Mouse (Mus musculus): Measurements from ENCODE around the gene Olfr223. TPM values are rescaled to one million over a fixed set of nuclear protein-coding genes. Genes with fewer than 3 reads are reported as not detected.

The Olfr223 gene
- polyA plus RNA-seq (2012; rRNA removed), result not detected in 2 replicates
- not detected in 2 replicates for polyA plus RNA-seq (2014; fragmentation: Nextera tagmentation; extraction: Ambion mirVana)

- Histone ChIP-seq H3K9me3 (ENCODE audit: control insufficient read depth, low read length) (no peaks in the 10 kb centered on the region), H3K36me3 (ENCODE audit: control insufficient read depth, insufficient read depth, low read length) (no peaks in the 10 kb centered on the region), H3K27ac (replicated peaks; ENCODE audit: low read depth, low read length) (no peak within 1 kb of the TSS), H3K9ac (ENCODE audit: low read depth, low read length, severe bottlenecking) (no peak within 1 kb of the TSS), H3K4me2 (replicated peaks; ENCODE audit: low read depth, low read length, severe bottlenecking) (no peak within 1 kb of the TSS), H3K4me1 (ENCODE audit: control insufficient read depth, insufficient read depth, low read length) (no peaks in the 10 kb centered on the region), H3K27me3 (ENCODE audit: control insufficient read depth, insufficient read depth, low read length) (no peaks in the 10 kb centered on the region), H3K4me3 (replicated peaks; ENCODE audit: low read length) (no peak within 1 kb of the TSS)
- TF ChIP-seq POLR2A (IDR thresholded peaks at IDR 0.05; ENCODE audit: borderline replicate concordance, extremely low read depth, insufficient read depth, insufficient read length), result no peak
- DNase-seq (ENCODE audit: low spot score) (no peak), ATAC-seq (ENCODE audit: low FRiP score, low read depth) (no peak)
- WGBS, result 82% methylated on average over 6 of the region's 6 CpGs
These were observed at the start of gene Olfr223 for GRCm38 (mm10) chr11:59593189-59593588. Gene Olfr223, minus strand, starts transcription at chr11:59593289.

GRCm38 (mm10) chr11:59642420-59642819, 49.3 kb upstream of the Olfr223 start:
- WGBS, result 83% methylated on average over 8 of the region's 8 CpGs
- H3K4me1 ChIP-seq (ENCODE audit: control insufficient read depth, insufficient read depth, low read length), result peaks cover 4% of the 10 kb centered on the region; the same call in 1 of the 2 replicates
- no peak for DNase-seq (ENCODE audit: low spot score)
- no peaks in the 10 kb centered on the region for H3K36me3 ChIP-seq (ENCODE audit: control insufficient read depth, insufficient read depth, low read length)
- H3K9me3 ChIP-seq (ENCODE audit: control insufficient read depth, low read length), result no peaks in the 10 kb centered on the region
- H3K27me3 ChIP-seq (ENCODE audit: control insufficient read depth, insufficient read depth, low read length), result no peaks in the 10 kb centered on the region
- H3K27ac ChIP-seq (replicated peaks; ENCODE audit: low read depth, low read length), result no peak overlapping the region
- no peak overlapping the region for H3K9ac ChIP-seq (ENCODE audit: low read depth, low read length, severe bottlenecking)
- H3K4me2 ChIP-seq (replicated peaks; ENCODE audit: low read depth, low read length, severe bottlenecking), result no peak overlapping the region
- no peak for ATAC-seq (ENCODE audit: low FRiP score, low read depth)
- no peak for TF ChIP-seq POLR2A (IDR thresholded peaks at IDR 0.05; ENCODE audit: borderline replicate concordance, extremely low read depth, insufficient read depth, insufficient read length)
- H3K4me3 ChIP-seq (replicated peaks; ENCODE audit: low read length), result no peak overlapping the region

GRCm38 (mm10) chr11:59641227-59641626, 48.1 kb upstream of the Olfr223 start:
- H3K27ac ChIP-seq (replicated peaks; ENCODE audit: low read depth, low read length), result no peak overlapping the region
- H3K9ac ChIP-seq (ENCODE audit: low read depth, low read length, severe bottlenecking), result no peak overlapping the region
- H3K4me1 ChIP-seq (ENCODE audit: control insufficient read depth, insufficient read depth, low read length), result peaks cover 4% of the 10 kb centered on the region; the same call in 1 of the 2 replicates
- WGBS, result 75% methylated on average over 5 of the region's 5 CpGs
- ATAC-seq (ENCODE audit: low FRiP score, low read depth) (no peak), DNase-seq (ENCODE audit: low spot score) (no peak)
- TF ChIP-seq POLR2A (IDR thresholded peaks at IDR 0.05; ENCODE audit: borderline replicate concordance, extremely low read depth, insufficient read depth, insufficient read length), result no peak
- no peak overlapping the region for H3K4me2 ChIP-seq (replicated peaks; ENCODE audit: low read depth, low read length, severe bottlenecking)
- no peak overlapping the region for H3K4me3 ChIP-seq (replicated peaks; ENCODE audit: low read length)
- no peaks in the 10 kb centered on the region for H3K36me3 ChIP-seq (ENCODE audit: control insufficient read depth, insufficient read depth, low read length)
- H3K9me3 ChIP-seq (ENCODE audit: control insufficient read depth, low read length), result no peaks in the 10 kb centered on the region
- H3K27me3 ChIP-seq (ENCODE audit: control insufficient read depth, insufficient read depth, low read length), result no peaks in the 10 kb centered on the region

GRCm38 (mm10) chr11:59639957-59640643, 47.0 kb upstream of the Olfr223 start:
- no peak overlapping the region for H3K4me3 ChIP-seq (replicated peaks; ENCODE audit: low read length)
- no peaks in the 10 kb centered on the region for H3K9me3 ChIP-seq (ENCODE audit: control insufficient read depth, low read length)
- no peak for TF ChIP-seq POLR2A (IDR thresholded peaks at IDR 0.05; ENCODE audit: borderline replicate concordance, extremely low read depth, insufficient read depth, insufficient read length)
- H3K9ac ChIP-seq (ENCODE audit: low read depth, low read length, severe bottlenecking), result no peak overlapping the region
- H3K27me3 ChIP-seq (ENCODE audit: control insufficient read depth, insufficient read depth, low read length), result no peaks in the 10 kb centered on the region
- no peak overlapping the region for H3K27ac ChIP-seq (replicated peaks; ENCODE audit: low read depth, low read length)
- peaks cover 4% of the 10 kb centered on the region; the same call in 1 of the 2 replicates for H3K4me1 ChIP-seq (ENCODE audit: control insufficient read depth, insufficient read depth, low read length)
- no peaks in the 10 kb centered on the region for H3K36me3 ChIP-seq (ENCODE audit: control insufficient read depth, insufficient read depth, low read length)
- DNase-seq (ENCODE audit: low spot score) (no peak), ATAC-seq (ENCODE audit: low FRiP score, low read depth) (no peak)
- WGBS, result 55% methylated on average over 4 of the region's 4 CpGs
- no peak overlapping the region for H3K4me2 ChIP-seq (replicated peaks; ENCODE audit: low read depth, low read length, severe bottlenecking)

- Histone ChIP-seq H3K36me3 (ENCODE audit: control insufficient read depth, insufficient read depth, low read length) (no peaks in the 10 kb centered on the region), H3K9ac (ENCODE audit: low read depth, low read length, severe bottlenecking) (no peak overlapping the region), H3K27ac (replicated peaks; ENCODE audit: low read depth, low read length) (no peak overlapping the region), H3K9me3 (ENCODE audit: control insufficient read depth, low read length) (no peaks in the 10 kb centered on the region), H3K4me2 (replicated peaks; ENCODE audit: low read depth, low read length, severe bottlenecking) (no peak overlapping the region), H3K4me1 (ENCODE audit: control insufficient read depth, insufficient read depth, low read length) (no peaks in the 10 kb centered on the region), H3K4me3 (replicated peaks; ENCODE audit: low read length) (no peak overlapping the region), H3K27me3 (ENCODE audit: control insufficient read depth, insufficient read depth, low read length) (no peaks in the 10 kb centered on the region)
- 82% methylated on average over 7 of the region's 7 CpGs for WGBS
- TF ChIP-seq POLR2A (IDR thresholded peaks at IDR 0.05; ENCODE audit: borderline replicate concordance, extremely low read depth, insufficient read depth, insufficient read length), result no peak
- ATAC-seq (ENCODE audit: low FRiP score, low read depth) (no peak), DNase-seq (ENCODE audit: low spot score) (no peak)
These were observed 43.8 kb upstream of the Olfr223 start for GRCm38 (mm10) chr11:59636695-59637414.

All from limb, embryonic 14.5 days (tissue).